11 mouse cellular contexts compared by ENCODE assay signal in the genomic region with DNA sequence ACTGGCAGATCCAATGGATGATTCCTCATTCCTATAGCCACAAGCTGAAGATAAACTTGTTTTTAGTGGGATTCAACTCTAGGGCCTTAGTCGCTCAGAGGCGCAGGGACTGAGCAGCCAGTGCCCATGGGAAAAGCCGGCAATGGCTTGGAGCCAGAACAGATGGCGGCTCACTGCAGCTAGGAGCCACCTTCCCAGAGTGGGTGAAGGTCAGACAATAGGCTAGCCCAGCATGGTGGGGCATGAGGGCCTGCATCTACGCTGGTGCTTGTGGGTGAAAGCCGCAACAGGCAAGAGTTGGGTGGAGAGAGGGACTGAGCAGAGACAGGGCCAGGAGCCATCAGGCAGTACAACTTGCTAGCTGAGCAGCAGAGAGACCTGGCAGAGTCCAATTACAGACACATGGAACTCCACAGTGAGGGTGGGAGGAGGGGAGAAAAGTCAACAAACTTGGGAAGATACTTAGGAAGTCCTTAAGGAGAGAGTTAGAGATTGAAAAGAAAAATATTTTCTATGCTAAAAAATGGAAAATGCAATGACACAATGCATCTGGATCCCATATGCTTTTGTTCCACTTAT. TPM values are rescaled to one million over a fixed set of nuclear protein-coding genes. Genes with fewer than 3 reads are reported as not detected.
DNase-seq lines count a peak whose midpoint lies in the region; ATAC-seq and TF ChIP-seq lines count a peak whose summit lies in the region.
"Had no signal": no experiment of that assay in that cellular context is flagged by ENCODE, and none has a peak within 500 bp of the region (broad histone marks: within the 10 kb centered on the region; RNA-seq: fewer than 3 reads in every experiment).

No protein-coding gene starts in this region.

- peak; percentile 25 for DNase-seq in ZHBTc4 (ENCODE audit: low read depth, low spot score)
- peak; percentile 82 to 87 for DNase-seq in cerebellum, postnatal 10 days
- DNase-seq in heart, adult 9 months (ENCODE audit: low spot score in 2 of 2) = peak; percentile 1 to 13
- no peak for DNase-seq in thymus, adult 18-20 months
- no peak for DNase-seq in forebrain, postnatal 0 days

- no peaks in the 10 kb centered on the region for H3K27me3 ChIP-seq in intestine, embryonic 15.5 days (replicated peaks)
- H3K27me3 ChIP-seq in intestine, postnatal 0 days (replicated peaks; ENCODE audit: control insufficient read depth, insufficient read depth, low read length) = no peaks in the 10 kb centered on the region
- H3K27me3 ChIP-seq in forebrain, postnatal 0 days (ENCODE audit: insufficient read depth, low read length) = no peaks in the 10 kb centered on the region
- H3K27me3 ChIP-seq: liver, embryonic 15.5 days had no signal

- 79% methylated on average over 6 of the region's 6 CpGs for WGBS in intestine, embryonic 15.5 days
- 64% methylated on average over 6 of the region's 6 CpGs for WGBS in intestine, postnatal 0 days
- WGBS in forebrain, postnatal 0 days = 57% methylated on average over 6 of the region's 6 CpGs

- H3K36me3 ChIP-seq in intestine, embryonic 15.5 days = no peaks in the 10 kb centered on the region
- no peaks in the 10 kb centered on the region for H3K36me3 ChIP-seq in intestine, postnatal 0 days (ENCODE audit: control insufficient read depth, insufficient read depth)
- no peaks in the 10 kb centered on the region for H3K36me3 ChIP-seq in forebrain, postnatal 0 days (ENCODE audit: insufficient read depth)
- H3K36me3 ChIP-seq: liver, embryonic 15.5 days had no signal

- no peak overlapping the region for H3K9ac ChIP-seq in intestine, embryonic 15.5 days
- H3K9ac ChIP-seq in intestine, postnatal 0 days (ENCODE audit: low read depth, low read length) = no peak overlapping the region
- no peak overlapping the region for H3K9ac ChIP-seq in forebrain, postnatal 0 days
- H3K9ac ChIP-seq: liver, embryonic 15.5 days had no signal

- TF ChIP-seq CTCF in intestine, postnatal 0 days (IDR thresholded peaks at IDR 0.05; ENCODE audit: low read depth) = no peak
- no peak for TF ChIP-seq CTCF in forebrain, postnatal 0 days (IDR thresholded peaks at IDR 0.05; ENCODE audit: low read depth)

- H3K27ac ChIP-seq in intestine, embryonic 15.5 days = no peak overlapping the region
- H3K27ac ChIP-seq in intestine, postnatal 0 days (ENCODE audit: low read depth, low read length) = no peak overlapping the region
- H3K27ac ChIP-seq in forebrain, postnatal 0 days (ENCODE audit: low read depth, low read length) = no peak overlapping the region
- H3K27ac ChIP-seq: liver, embryonic 15.5 days had no signal

- H3K9me3 ChIP-seq in intestine, embryonic 15.5 days = no peaks in the 10 kb centered on the region
- H3K9me3 ChIP-seq in intestine, postnatal 0 days (ENCODE audit: control insufficient read depth) = no peaks in the 10 kb centered on the region
- no peaks in the 10 kb centered on the region for H3K9me3 ChIP-seq in forebrain, postnatal 0 days (ENCODE audit: low read length)
- H3K9me3 ChIP-seq: liver, embryonic 15.5 days had no signal

- H3K4me2 ChIP-seq in intestine, embryonic 15.5 days (replicated peaks) = no peak overlapping the region
- no peak overlapping the region for H3K4me2 ChIP-seq in intestine, postnatal 0 days (replicated peaks; ENCODE audit: low read depth)
- H3K4me2 ChIP-seq in forebrain, postnatal 0 days (ENCODE audit: low read depth) = no peak overlapping the region
- H3K4me2 ChIP-seq: liver, embryonic 15.5 days had no signal

- ATAC-seq in intestine, embryonic 15.5 days = peak; percentile 28; the same call in 1 of the 2 replicates
- ATAC-seq in intestine, postnatal 0 days = no peak
- no peak for ATAC-seq in forebrain, postnatal 0 days
- no peak for ATAC-seq in CD4-positive, CD25-positive, alpha-beta regulatory T cell, adult 4 months

- H3K4me3 ChIP-seq in intestine, embryonic 15.5 days (replicated peaks) = no peak overlapping the region
- H3K4me3 ChIP-seq in intestine, postnatal 0 days (ENCODE audit: low read depth, low read length) = no peak overlapping the region
- no peak overlapping the region for H3K4me3 ChIP-seq in forebrain, postnatal 0 days (ENCODE audit: low read depth, low read length)
- H3K4me3 ChIP-seq: liver, embryonic 15.5 days; myocyte had no signal

- H3K4me1 ChIP-seq in intestine, embryonic 15.5 days (replicated peaks) = no peaks in the 10 kb centered on the region; the same call in 1 of the 2 replicates
- H3K4me1 ChIP-seq in intestine, postnatal 0 days (replicated peaks; ENCODE audit: control insufficient read depth, insufficient read depth, low read length) = no peaks in the 10 kb centered on the region
- H3K4me1 ChIP-seq in forebrain, postnatal 0 days (ENCODE audit: insufficient read depth) = no peaks in the 10 kb centered on the region
- H3K4me1 ChIP-seq: liver, embryonic 15.5 days had no signal

RNA-seq across cellular contexts. Expression of gene Zyg11a, which starts 21.5 kb away (rescaled TPM):
- 0.09 and 0.14 TPM in 2 replicates for polyA plus RNA-seq in intestine, embryonic 15.5 days (2015; fragmentation: Nextera tagmentation; extraction: Ambion mirVana)
- 0.10 and 0.18 TPM in 2 replicates for polyA plus RNA-seq in intestine, postnatal 0 days (2015; fragmentation: Nextera tagmentation; extraction: Ambion mirVana)
- not detected in 2 replicates for total RNA-seq in forebrain, postnatal 0 days (2014; rRNA removed)
- polyA plus RNA-seq in forebrain, postnatal 0 days (2015; fragmentation: Nextera tagmentation; extraction: Ambion mirVana) = not detected in 2 replicates
- polyA plus RNA-seq in CD4-positive, CD25-positive, alpha-beta regulatory T cell, adult 4 months (2017; shearing (Covaris generic)) = not detected
- total RNA-seq: common myeloid progenitor, adult 5-6 weeks had no signal
- polyA plus RNA-seq: myocyte had no signal

RNA-seq across cellular contexts. Expression of gene Echdc2, which starts 31.1 kb away (rescaled TPM):
- 30.8 and 37.3 TPM in 2 replicates for polyA plus RNA-seq in intestine, embryonic 15.5 days (2015; fragmentation: Nextera tagmentation; extraction: Ambion mirVana)
- 20.6 and 20.8 TPM in 2 replicates for polyA plus RNA-seq in intestine, postnatal 0 days (2015; fragmentation: Nextera tagmentation; extraction: Ambion mirVana)
- 19.0 and 29.0 TPM in 2 replicates for total RNA-seq in forebrain, postnatal 0 days (2014; rRNA removed)
- polyA plus RNA-seq in forebrain, postnatal 0 days (2015; fragmentation: Nextera tagmentation; extraction: Ambion mirVana) = 11.4 and 11.8 TPM in 2 replicates
- 1 to 10 TPM; 1.5 to 2.6 TPM for polyA plus RNA-seq in CD4-positive, CD25-positive, alpha-beta regulatory T cell, adult 4 months (2017; shearing (Covaris generic))
- total RNA-seq: common myeloid progenitor, adult 5-6 weeks had no signal

RNA-seq across cellular contexts. Expression of gene Scp2, which starts 51.6 kb away (rescaled TPM):
- polyA plus RNA-seq in intestine, embryonic 15.5 days (2015; fragmentation: Nextera tagmentation; extraction: Ambion mirVana) = 292 and 293 TPM in 2 replicates
- polyA plus RNA-seq in intestine, postnatal 0 days (2015; fragmentation: Nextera tagmentation; extraction: Ambion mirVana) = 943 and 956 TPM in 2 replicates
- total RNA-seq in forebrain, postnatal 0 days (2014; rRNA removed) = 122 and 143 TPM in 2 replicates
- 212 and 220 TPM in 2 replicates for polyA plus RNA-seq in forebrain, postnatal 0 days (2015; fragmentation: Nextera tagmentation; extraction: Ambion mirVana)
- 100 to 1,000 TPM; 274 to 352 TPM for polyA plus RNA-seq in CD4-positive, CD25-positive, alpha-beta regulatory T cell, adult 4 months (2017; shearing (Covaris generic))

Comparison
In these comparisons a context has a peak if more than half of its experiments do, and no peak if none do; other contexts are left out.
1. DNase-seq: peak in ZHBTc4 (single experiment), cerebellum, postnatal 10 days (2 of 2) and heart, adult 9 months (2 of 2); none in thymus, adult 18-20 months (0 of 2) and forebrain, postnatal 0 days (single experiment).